Mouse (Mus musculus): ENCODE data around the gene Poc1b. TPM values are rescaled to one million over a fixed set of nuclear protein-coding genes. Genes with fewer than 3 reads are reported as not detected.

The Poc1b gene
- polyA plus RNA-seq, 1 experiment from 2014 or later, result 20.2 TPM

- Histone ChIP-seq H3K27me3 (no peaks in the 10 kb centered on the region), H3K27ac (no peak overlapping the region), H3K9ac (no peak overlapping the region), H3K4me2 (replicated peaks) (no peak overlapping the region), H3K36me3 (no peaks in the 10 kb centered on the region), H3K4me1 (no peaks in the 10 kb centered on the region), H3K4me3 (no peak overlapping the region), H3K9me3 (replicated peaks) (no peaks in the 10 kb centered on the region)
- no peak for ATAC-seq (ENCODE audit: low FRiP score)
- 77% methylated on average over 6 of the region's 6 CpGs for WGBS
These were observed 16.9 kb upstream of the Poc1b start for GRCm38 (mm10) chr10:99089906-99090305.

- H3K9ac ChIP-seq, result no peak overlapping the region
- H3K4me1 ChIP-seq, result no peaks in the 10 kb centered on the region
- no peak for ATAC-seq (ENCODE audit: low FRiP score)
- H3K9me3 ChIP-seq (replicated peaks), result no peaks in the 10 kb centered on the region
- H3K36me3 ChIP-seq, result no peaks in the 10 kb centered on the region
- H3K27me3 ChIP-seq, result no peaks in the 10 kb centered on the region
- 78% methylated on average over 2 of the region's 2 CpGs for WGBS
- H3K4me2 ChIP-seq (replicated peaks), result no peak overlapping the region
- H3K27ac ChIP-seq, result no peak overlapping the region
- H3K4me3 ChIP-seq, result no peak overlapping the region
These were observed 13.5 kb upstream of the Poc1b start for GRCm38 (mm10) chr10:99093364-99093763.

GRCm38 (mm10) chr10:99095114-99095513 lies 11.7 kb upstream of the Poc1b start:
- no peak for ATAC-seq (ENCODE audit: low FRiP score)
- H3K9ac ChIP-seq, result no peak overlapping the region
- WGBS, result 77% methylated on average over 2 of the region's 2 CpGs

DNA sequence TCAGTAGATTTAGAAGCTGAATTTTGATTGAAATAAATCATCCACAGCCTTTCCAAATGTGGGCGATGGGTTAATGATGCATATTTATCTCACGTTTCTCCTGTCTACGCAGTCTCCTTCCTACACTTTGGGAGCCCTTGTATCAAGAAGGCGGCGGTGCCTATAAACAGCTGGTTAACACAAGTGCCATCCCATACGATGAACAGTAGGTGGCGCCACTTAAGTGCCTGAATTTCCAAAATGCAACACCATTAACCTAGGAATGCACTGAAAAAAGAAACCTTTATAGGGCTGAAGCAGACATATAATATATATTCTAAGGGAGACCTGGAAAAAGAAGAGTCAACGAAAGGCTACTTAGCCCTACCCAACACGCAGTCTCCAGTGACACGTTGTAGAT lies 9.5 kb upstream of the Poc1b start:
- no peak overlapping the region for H3K4me3 ChIP-seq
- H3K36me3 ChIP-seq, result no peaks in the 10 kb centered on the region
- no peak overlapping the region for H3K4me2 ChIP-seq (replicated peaks)
- no peaks in the 10 kb centered on the region for H3K4me1 ChIP-seq
- H3K27ac ChIP-seq, result no peak overlapping the region
- ATAC-seq (ENCODE audit: low FRiP score), result no peak
- no peak overlapping the region for H3K9ac ChIP-seq
- no peaks in the 10 kb centered on the region for H3K27me3 ChIP-seq
- no peaks in the 10 kb centered on the region for H3K9me3 ChIP-seq (replicated peaks)
- WGBS, result 76% methylated on average over 10 of the region's 10 CpGs

More at GRCm38 (mm10) chr10:99095114-99095513, 11.7 kb upstream of the Poc1b start:
- Histone ChIP-seq H3K4me2 (replicated peaks) (no peak overlapping the region), H3K4me1 (no peaks in the 10 kb centered on the region), H3K9me3 (replicated peaks) (no peaks in the 10 kb centered on the region), H3K27me3 (no peaks in the 10 kb centered on the region), H3K4me3 (no peak overlapping the region), H3K27ac (no peak overlapping the region), H3K36me3 (no peaks in the 10 kb centered on the region)

- Histone ChIP-seq H3K36me3 (peaks cover 15% of the 10 kb centered on the region), H3K27ac (no peak overlapping the region), H3K4me3 (no peak overlapping the region), H3K4me1 (peaks cover 23% of the 10 kb centered on the region), H3K4me2 (replicated peaks) (no peak overlapping the region), H3K9ac (no peak overlapping the region), H3K27me3 (no peaks in the 10 kb centered on the region), H3K9me3 (replicated peaks) (no peaks in the 10 kb centered on the region)
- no peak for ATAC-seq (ENCODE audit: low FRiP score)
- 84% methylated on average over 3 of the region's 3 CpGs for WGBS
These were observed 1.3 kb upstream of the Poc1b start for GRCm38 (mm10) chr10:99105522-99105921.

DNA sequence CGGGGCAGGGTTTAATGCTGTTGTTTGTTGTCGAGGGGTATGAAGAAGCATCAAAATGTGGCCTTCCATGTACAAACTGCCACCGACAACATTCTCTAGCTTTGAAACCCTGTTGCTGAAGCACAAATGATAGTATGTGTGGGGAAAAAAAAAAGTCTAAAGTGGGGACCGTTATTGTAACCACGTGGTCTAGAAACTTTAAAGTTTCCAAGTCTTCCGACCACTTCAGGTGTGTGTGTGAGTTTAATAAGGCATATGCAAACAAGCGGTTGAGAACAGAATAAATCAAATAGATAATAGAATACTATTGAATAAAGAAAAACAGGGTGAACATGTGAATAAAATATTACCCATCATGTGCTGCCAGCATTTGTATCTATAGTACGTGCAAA lies 529 bp upstream of the Poc1b start:
- H3K27ac ChIP-seq, result peak overlapping the region; percentile 88; the same call in 1 of the 2 replicates

DNA sequence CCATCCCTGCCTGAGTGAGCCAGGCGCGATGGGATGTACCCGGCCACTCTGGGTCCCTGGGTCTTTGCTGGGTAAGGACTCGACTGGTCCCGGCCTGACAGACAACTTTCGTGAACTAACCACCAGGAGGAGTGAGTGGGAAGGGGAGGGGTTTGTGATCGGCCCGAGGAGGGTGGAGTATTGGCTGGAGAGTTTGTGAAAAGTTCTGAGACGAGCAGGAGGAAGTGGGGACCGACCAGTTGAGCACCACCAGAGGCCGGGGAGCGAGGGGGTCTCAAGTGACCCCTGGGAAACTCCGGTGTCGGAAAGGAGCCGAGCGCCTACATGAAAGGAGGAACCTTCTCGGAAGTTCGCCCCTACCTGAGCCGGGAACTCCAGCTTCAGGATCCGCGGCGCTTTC lies 1.1 kb downstream of the Poc1b start, which contains the start of gene Galnt4:
Gene Galnt4, plus strand, starts transcription at position 196 of the 400 bp plus-strand sequence.
- peak within 1 kb of the TSS; percentile 84 for H3K4me2 ChIP-seq (replicated peaks)
- peak within 1 kb of the TSS; percentile 92 for H3K4me3 ChIP-seq
- H3K9ac ChIP-seq, result peak within 1 kb of the TSS; percentile 91
- H3K27me3 ChIP-seq, result no peaks in the 10 kb centered on the region
- peaks cover 24% of the 10 kb centered on the region for H3K36me3 ChIP-seq
- no peaks in the 10 kb centered on the region for H3K9me3 ChIP-seq (replicated peaks)
- peaks cover 30% of the 10 kb centered on the region for H3K4me1 ChIP-seq
- H3K27ac ChIP-seq, result peak within 1 kb of the TSS; percentile 88
- WGBS, result 0% methylated on average over 22 of the region's 22 CpGs
- ATAC-seq (ENCODE audit: low FRiP score), result peak; percentile 53

More for the DNA sequence above, 529 bp upstream of the Poc1b start:
- H3K4me2 ChIP-seq (replicated peaks), result peak overlapping the region; percentile 84
- peak; percentile 0; the same call in 1 of the 2 replicates for ATAC-seq (ENCODE audit: low FRiP score)
- H3K27me3 ChIP-seq, result no peaks in the 10 kb centered on the region
- H3K36me3 ChIP-seq, result peaks cover 21% of the 10 kb centered on the region
- peak overlapping the region; percentile 91 for H3K9ac ChIP-seq
- H3K9me3 ChIP-seq (replicated peaks), result no peaks in the 10 kb centered on the region
- peaks cover 28% of the 10 kb centered on the region for H3K4me1 ChIP-seq
- H3K4me3 ChIP-seq, result peak overlapping the region; percentile 92
- 33% methylated on average over 8 of the region's 8 CpGs for WGBS

- Histone ChIP-seq H3K4me3 (peak overlapping the region; percentile 92), H3K27me3 (no peaks in the 10 kb centered on the region), H3K9me3 (replicated peaks) (no peaks in the 10 kb centered on the region), H3K4me1 (peaks cover 31% of the 10 kb centered on the region), H3K9ac (peak overlapping the region; percentile 91), H3K27ac (no peak overlapping the region), H3K4me2 (replicated peaks) (peak overlapping the region; percentile 84), H3K36me3 (peaks cover 24% of the 10 kb centered on the region)
- WGBS, result 40% methylated on average over 12 of the region's 12 CpGs
- no peak for ATAC-seq (ENCODE audit: low FRiP score)
These were observed 1.7 kb downstream of the Poc1b start for GRCm38 (mm10) chr10:99108431-99108982.

GRCm38 (mm10) chr10:99113533-99113932 lies 6.7 kb downstream of the Poc1b start:
- H3K4me1 ChIP-seq, result peaks cover 26% of the 10 kb centered on the region
- H3K27me3 ChIP-seq, result no peaks in the 10 kb centered on the region
- WGBS, result 48% methylated on average over 3 of the region's 3 CpGs
- no peaks in the 10 kb centered on the region for H3K9me3 ChIP-seq (replicated peaks)
- peaks cover 24% of the 10 kb centered on the region for H3K36me3 ChIP-seq
- H3K27ac ChIP-seq, result no peak overlapping the region
- H3K4me2 ChIP-seq (replicated peaks), result no peak overlapping the region
- no peak overlapping the region for H3K9ac ChIP-seq
- ATAC-seq (ENCODE audit: low FRiP score), result no peak
- no peak overlapping the region for H3K4me3 ChIP-seq

DNA sequence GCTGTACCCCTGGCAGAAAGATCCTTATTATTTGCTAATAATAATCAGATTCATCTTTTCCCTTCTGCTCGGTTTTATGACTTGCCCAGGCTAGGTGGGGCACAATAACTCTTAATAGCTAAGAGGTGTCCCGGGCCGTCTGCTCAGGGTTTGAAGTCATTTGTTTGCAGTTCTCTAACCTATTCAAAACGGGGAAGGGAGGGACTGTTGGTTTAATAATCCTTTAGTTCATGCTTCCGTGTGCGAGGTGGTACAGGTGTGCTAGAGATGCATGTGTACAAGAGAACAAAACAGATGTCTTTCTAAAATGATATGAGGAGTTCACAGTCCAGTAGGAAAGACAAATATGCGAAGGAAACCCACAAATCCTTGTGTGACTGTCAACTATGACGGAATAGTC lies 7.5 kb downstream of the Poc1b start:
- WGBS, result 91% methylated on average over 8 of the region's 8 CpGs
- Histone ChIP-seq H3K27me3 (no peaks in the 10 kb centered on the region), H3K4me1 (peaks cover 20% of the 10 kb centered on the region), H3K36me3 (peaks cover 19% of the 10 kb centered on the region), H3K9me3 (replicated peaks) (no peaks in the 10 kb centered on the region), H3K9ac (no peak overlapping the region), H3K4me3 (no peak overlapping the region), H3K4me2 (replicated peaks) (no peak overlapping the region), H3K27ac (no peak overlapping the region)
- no peak for ATAC-seq (ENCODE audit: low FRiP score)

GRCm38 (mm10) chr10:99115471-99116236 lies 8.8 kb downstream of the Poc1b start:
- ATAC-seq (ENCODE audit: low FRiP score), result no peak
- no peak overlapping the region for H3K27ac ChIP-seq
- WGBS, result 57% methylated on average over 18 of the region's 18 CpGs

DNA sequence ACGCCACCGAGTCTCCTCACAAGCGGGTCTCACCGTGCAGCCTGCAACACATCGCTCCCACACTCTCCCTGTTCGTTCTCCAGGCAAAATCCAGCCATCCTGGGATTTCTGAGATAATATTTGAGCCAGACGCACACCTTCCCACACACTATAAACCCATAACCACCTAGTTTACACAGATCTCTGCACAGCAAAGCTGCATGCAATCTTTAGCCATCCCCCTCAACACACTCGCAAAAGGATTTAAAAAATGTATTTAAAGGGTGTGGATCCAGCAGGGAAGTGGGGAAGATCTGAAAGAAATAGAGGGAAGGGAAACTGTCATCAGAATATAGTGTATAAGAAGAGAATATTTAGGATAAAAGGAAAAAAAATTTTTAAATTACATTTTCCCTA lies 9.4 kb downstream of the Poc1b start:
- Histone ChIP-seq H3K4me1 (peaks cover 12% of the 10 kb centered on the region), H3K4me3 (no peak overlapping the region), H3K36me3 (0 out of 2 replicates have a peak, but pooled peaks cover 3% of the 10 kb centered on the region), H3K9ac (no peak overlapping the region), H3K4me2 (replicated peaks) (no peak overlapping the region), H3K27me3 (no peaks in the 10 kb centered on the region), H3K9me3 (replicated peaks) (no peaks in the 10 kb centered on the region), H3K27ac (no peak overlapping the region)
- ATAC-seq (ENCODE audit: low FRiP score), result no peak
- 70% methylated on average over 8 of the region's 8 CpGs for WGBS

More at GRCm38 (mm10) chr10:99115471-99116236, 8.8 kb downstream of the Poc1b start:
- H3K36me3 ChIP-seq, result 0 out of 2 replicates have a peak, but pooled peaks cover 8% of the 10 kb centered on the region
- no peak overlapping the region for H3K9ac ChIP-seq
- H3K4me2 ChIP-seq (replicated peaks), result no peak overlapping the region
- no peaks in the 10 kb centered on the region for H3K9me3 ChIP-seq (replicated peaks)
- H3K4me1 ChIP-seq, result peaks cover 17% of the 10 kb centered on the region
- H3K27me3 ChIP-seq, result no peaks in the 10 kb centered on the region
- no peak overlapping the region for H3K4me3 ChIP-seq
